Mouse (Mus musculus) liver, adult 2 months (tissue): ENCODE measurements around the gene Ccdc121.

ENCODE experiments used
- CTCF ChIP-seq: fragments of 200-500 bp; IDR thresholded peaks from 2 replicates; pipeline ENCODE4 v1.5.1; 2011; ENCODE audit warnings: low read depth, low read length, control low read depth
- POLR2A ChIP-seq: fragments of 200-500 bp; IDR thresholded peaks from 2 replicates; pipeline ENCODE4 v1.6.1; 2011; ENCODE audit warnings: low read length, control low read depth; ENCODE audit not compliant: insufficient read depth; ENCODE audit errors: extremely low read depth

- TF ChIP-seq CTCF (no peak), POLR2A (no peak)
Measured at GRCm38 (mm10) chr1:181537627-181538525, 26.6 kb upstream of the Ccdc121 start.
